Mouse (Mus musculus) ES-E14 (cell line): ENCODE measurements around the gene Col13a1. TPM values are rescaled to one million over a fixed set of nuclear protein-coding genes. Genes with fewer than 3 reads are reported as not detected.
A peak's percentile ranks its signal among the peaks of the same experiment; 100 is the strongest.

Experiments used
- DNase-seq: peaks from one replicate; pipeline ENCODE4 v3.0.0-alpha.2; 2013; ENCODE audit warnings: low read depth, low spot score
- H3K27ac ChIP-seq: 2 replicates; pipeline ENCODE4 v1.5.1; 2012; ENCODE audit warnings: low read depth, mild to moderate bottlenecking, low read length, moderate library complexity, mixed read lengths; ENCODE audit not compliant: poor library complexity, insufficient read depth, severe bottlenecking
- H3K36me3 ChIP-seq: 2 replicates; pipeline ENCODE4 v1.6.1; 2012; ENCODE audit warnings: mild to moderate bottlenecking, low read length, moderate library complexity, mixed read lengths; ENCODE audit not compliant: control insufficient read depth, poor library complexity, insufficient read depth, severe bottlenecking
- H3K4me1 ChIP-seq, 2 experiments: fragments of 150-350 bp in 1 of 2; sonication (generic) in 1 of 2; 2 replicates each; pipeline ENCODE4 v1.6.1; 2012; ENCODE audit warnings: low read length in 2 of 2, mild to moderate bottlenecking in 1 of 2, mixed read lengths in 1 of 2; ENCODE audit not compliant: control insufficient read depth in 2 of 2, insufficient read depth in 2 of 2, poor library complexity in 1 of 2
- H3K4me3 ChIP-seq, 2 experiments: fragments of 150-350 bp in 1 of 2; sonication (generic) in 1 of 2; 2 replicates each; pipeline ENCODE4 v1.5.1; 2012; ENCODE audit warnings: low read length in 2 of 2, low read depth in 1 of 2, mild to moderate bottlenecking in 1 of 2, mixed read lengths in 1 of 2; ENCODE audit not compliant: insufficient read depth in 1 of 2, poor library complexity in 1 of 2, severe bottlenecking in 1 of 2
- H3K9ac ChIP-seq: 2 replicates; pipeline ENCODE4 v1.6.1; 2012; ENCODE audit warnings: low read depth, mild to moderate bottlenecking, low read length, mixed read lengths; ENCODE audit not compliant: poor library complexity, insufficient read depth, severe bottlenecking
- H3K9me3 ChIP-seq: fragments of 150-350 bp; sonication (generic); 2 replicates; pipeline ENCODE4 v1.6.1; 2012; ENCODE audit warnings: low read depth, mild to moderate bottlenecking, low read length; ENCODE audit not compliant: control insufficient read depth, insufficient read depth
- CHD2 ChIP-seq: IDR thresholded peaks from 2 replicates; pipeline ENCODE4 v1.6.1; 2014; ENCODE audit warnings: mild to moderate bottlenecking, low read depth, low read length, inconsistent platforms
- HCFC1 ChIP-seq: IDR thresholded peaks from 2 replicates; pipeline ENCODE4 v1.6.1; 2012; ENCODE audit warnings: low read length, inconsistent platforms, borderline replicate concordance; ENCODE audit not compliant: insufficient read depth
- MAFK ChIP-seq: IDR thresholded peaks from 2 replicates; pipeline ENCODE4 v1.6.1; 2014; ENCODE audit warnings: mild to moderate bottlenecking, low read depth, low read length, inconsistent platforms; ENCODE audit not compliant: insufficient read depth
- ZC3H11A ChIP-seq: IDR thresholded peaks from 2 replicates; pipeline ENCODE4 v1.6.1; 2012; ENCODE audit warnings: low read depth, mild to moderate bottlenecking, inconsistent platforms, low read length, borderline replicate concordance
- ZNF384 ChIP-seq: IDR thresholded peaks from 2 replicates; pipeline ENCODE4 v1.6.1; 2012; ENCODE audit warnings: low read depth, low read length, inconsistent platforms
- in situ Hi-C, 2 experiments: fragments of 600-800 bp; cut with MboI; formaldehyde crosslinking; loops; one replicate each; pipeline ENCODE4 v1.15.1; 2025; ENCODE audit warnings: low sequenced_read_pairs in 2 of 2, inconsistent platforms in 1 of 2; ENCODE audit not compliant: unreplicated experiment in 2 of 2
- total RNA-seq: library from RNA; depleted of rRNA; stranded (reverse); fragments of 300-350 nt; gene quantifications from 2 replicates; pipeline ENCODE4 v1.2.3, GENCODE M21; 2012

The Col13a1 gene
- total RNA-seq, 1 experiment: 4.7 TPM

DNA sequence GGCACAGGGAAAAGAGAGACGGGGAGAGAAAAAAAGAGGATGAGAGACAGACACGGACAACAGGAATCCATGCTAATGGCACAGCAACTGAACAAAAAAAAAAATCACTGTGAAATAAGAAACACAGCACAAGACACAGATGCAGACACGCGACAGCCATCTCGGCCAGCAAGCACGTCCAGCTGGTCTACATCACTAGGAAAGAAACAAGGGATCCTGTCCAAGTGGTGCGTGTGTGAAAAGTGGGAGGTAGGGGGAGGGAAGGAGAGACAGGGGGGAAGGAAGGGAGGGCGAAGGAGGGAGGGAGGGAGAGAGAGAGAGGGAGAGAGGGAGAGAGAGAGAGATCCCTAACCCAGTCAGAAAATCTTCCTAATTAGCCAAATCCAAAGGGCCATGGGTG, 73.6 kb downstream of the Col13a1 start:
- Histone ChIP-seq H3K4me1 (peaks cover 0 to 39% of the 10 kb centered on the region in 2 experiments; a peak in 3 of 4 replicates), H3K9ac (no peak overlapping the region), H3K9me3 (no peaks in the 10 kb centered on the region), H3K36me3 (0 out of 2 replicates have a peak, but pooled peaks cover 2% of the 10 kb centered on the region), H3K4me3 (no peak overlapping the region), H3K27ac (no peak overlapping the region)
- no peak for TF ChIP-seq ZNF384
- no peak for TF ChIP-seq MAFK
- no peak for TF ChIP-seq ZC3H11A
- no peak for TF ChIP-seq HCFC1
- TF ChIP-seq CHD2: no peak
- no peak for DNase-seq
- in situ Hi-C loops: no loop called here

DNA sequence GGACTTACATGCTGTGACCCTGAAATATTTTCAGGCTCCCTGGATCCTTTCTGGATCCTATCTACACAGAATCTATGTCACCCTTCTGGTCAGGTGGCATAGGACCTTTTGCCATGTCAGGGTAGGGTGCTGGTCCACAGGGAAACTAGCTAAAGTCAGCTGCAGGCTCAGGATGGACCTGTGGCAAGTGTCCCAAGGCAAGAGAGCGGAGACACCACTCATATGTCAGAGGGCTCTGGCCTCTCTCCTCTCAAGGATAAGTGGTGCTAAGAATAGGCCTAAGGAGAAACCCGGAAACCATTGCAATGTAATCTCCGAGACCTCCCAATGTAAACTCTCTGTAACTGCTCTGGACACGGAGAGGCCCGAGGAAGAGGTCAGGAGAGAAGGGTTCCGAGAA, 80.8 kb downstream of the Col13a1 start:
- in situ Hi-C loops: no loop called here
- no peaks in the 10 kb centered on the region for H3K36me3 ChIP-seq
- H3K9me3 ChIP-seq: no peaks in the 10 kb centered on the region
- no peak for DNase-seq
- H3K4me1 ChIP-seq: peaks cover 0 to 10% of the 10 kb centered on the region in 2 experiments; a peak in 2 of 4 replicates
- no peak overlapping the region for H3K27ac ChIP-seq
- H3K4me3 ChIP-seq: no peak overlapping the region
- no peak overlapping the region for H3K9ac ChIP-seq
- TF ChIP-seq HCFC1: no peak

DNA sequence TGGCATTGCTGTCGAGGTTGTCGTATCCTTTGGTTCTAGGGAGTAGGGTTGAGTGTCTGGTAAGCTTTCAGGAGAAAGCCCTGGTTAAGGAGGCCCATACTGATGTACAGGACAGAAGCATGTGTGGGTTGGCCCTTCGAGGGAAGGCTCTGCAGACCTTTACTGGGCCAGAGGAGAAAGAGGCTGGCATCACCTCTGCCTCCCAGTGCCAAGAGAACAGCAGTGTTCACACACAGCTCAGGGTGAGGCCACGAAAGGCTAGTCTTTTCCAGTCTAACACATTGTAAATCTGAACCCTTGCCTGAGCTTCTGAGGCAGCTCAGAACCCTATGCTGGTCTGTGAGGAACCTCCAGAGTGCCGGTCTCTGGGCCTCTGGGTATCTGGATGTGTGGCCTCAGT, 84.3 kb downstream of the Col13a1 start:
- Histone ChIP-seq H3K9ac (no peak overlapping the region), H3K36me3 (no peaks in the 10 kb centered on the region), H3K27ac (no peak overlapping the region), H3K4me3 (no peak overlapping the region), H3K9me3 (no peaks in the 10 kb centered on the region), H3K4me1 (peaks cover 1 to 23% of the 10 kb centered on the region in 2 experiments; a peak in 3 of 4 replicates)
- TF ChIP-seq HCFC1 (no peak), MAFK (no peak), ZC3H11A (no peak), CHD2 (no peak), ZNF384 (no peak)
- in situ Hi-C loops: no loop called here
- DNase-seq: no peak

DNA sequence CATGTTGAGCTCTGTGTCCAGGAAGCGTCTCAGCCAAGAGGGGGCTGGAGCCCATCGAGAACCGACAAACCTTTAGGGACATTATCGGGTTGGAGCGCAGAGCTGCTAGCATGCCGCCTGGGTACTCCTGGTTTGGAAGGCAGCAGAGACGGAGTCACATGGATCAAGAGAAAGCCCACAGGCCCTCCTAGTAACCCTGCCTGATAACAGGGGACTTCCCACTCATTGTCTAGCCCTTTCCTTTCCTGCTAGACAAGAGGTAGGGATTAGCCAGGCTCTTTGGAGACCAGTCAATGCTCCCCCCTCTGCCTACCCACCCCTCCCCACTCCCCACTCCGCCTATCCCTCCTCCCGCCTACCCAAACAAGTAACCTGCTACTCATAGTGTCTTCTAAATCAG, 87.8 kb downstream of the Col13a1 start:
- peak overlapping the region; percentile 40; the same call in 1 of the 2 replicates for H3K27ac ChIP-seq
- no peak for DNase-seq
- no peaks in the 10 kb centered on the region for H3K9me3 ChIP-seq
- no peaks in the 10 kb centered on the region for H3K36me3 ChIP-seq
- H3K4me1 ChIP-seq: peaks cover 3 to 30% of the 10 kb centered on the region in 2 experiments; a peak in 3 of 4 replicates
- no peak for TF ChIP-seq ZC3H11A
- no peak for TF ChIP-seq HCFC1
- TF ChIP-seq MAFK: no peak
- H3K9ac ChIP-seq: peak overlapping the region; percentile 14; the same call in 1 of the 2 replicates
- H3K4me3 ChIP-seq: peak overlapping the region in 1 of 2 experiments; percentile 20; a peak in 1 of 4 replicates
- in situ Hi-C loops: no loop called here

DNA sequence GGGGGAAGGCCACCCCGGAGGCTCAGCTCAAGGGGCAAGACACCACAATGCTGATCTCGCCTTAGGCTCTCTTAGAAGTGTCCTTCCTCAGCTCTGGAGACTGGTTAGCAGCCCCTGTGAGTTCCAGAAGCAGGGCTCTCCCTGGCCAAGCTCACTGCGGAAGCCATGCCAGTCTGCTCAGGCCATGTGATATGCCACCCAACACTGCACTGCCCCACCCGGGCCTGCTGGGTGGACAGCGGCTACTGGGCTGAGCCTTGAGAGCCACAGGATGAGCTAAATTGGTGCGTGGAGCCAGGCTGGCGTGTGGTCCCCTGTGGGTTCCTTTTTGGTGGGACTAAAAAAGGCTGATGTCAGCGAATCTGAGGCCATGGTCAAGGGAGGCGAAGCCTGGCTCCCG, 88.6 kb downstream of the Col13a1 start:
- H3K27ac ChIP-seq: no peak overlapping the region

More for the DNA sequence above, 88.6 kb downstream of the Col13a1 start:
- Histone ChIP-seq H3K36me3 (no peaks in the 10 kb centered on the region), H3K9ac (no peak overlapping the region), H3K4me3 (no peak overlapping the region), H3K9me3 (no peaks in the 10 kb centered on the region), H3K4me1 (peaks cover 3 to 30% of the 10 kb centered on the region in 2 experiments; a peak in 3 of 4 replicates)
- no peak for DNase-seq
- TF ChIP-seq CHD2: no peak
- peak; percentile 72 for TF ChIP-seq MAFK
- TF ChIP-seq ZC3H11A: no peak
- TF ChIP-seq HCFC1: no peak
- TF ChIP-seq ZNF384: no peak
- in situ Hi-C loops: no loop called here
